Mouse (Mus musculus) brown adipose tissue, adult 24 weeks (tissue): ENCODE measurements at regions not wholly inside any gene's neighbourhood (a gene's known extent, or its start where the extent isn't known, plus 50 kb on each side); places are given as distances from the start of the nearest gene placed in this dataset.
"Not testable (repeated sequence)": the region's sequence is repeated elsewhere in the genome, so short reads cannot be mapped to it uniquely, and the experiment has no call there.

Experiments
- H3K27ac ChIP-seq: fragments of 200-500 bp; replicated peaks from 2 replicates; pipeline ENCODE4 v1.5.1; 2012; ENCODE audit warnings: low read depth, mild to moderate bottlenecking, low read length
- H3K4me1 ChIP-seq: fragments of 200-500 bp; 2 replicates; pipeline ENCODE4 v1.6.1; 2012; ENCODE audit warnings: low read length, mixed read lengths; ENCODE audit not compliant: control insufficient read depth, insufficient read depth, insufficient read length
- H3K4me3 ChIP-seq: fragments of 200-500 bp; 2 replicates; pipeline ENCODE4 v1.5.1; 2012; ENCODE audit warnings: low read depth, mild to moderate bottlenecking, low read length, moderate library complexity; ENCODE audit not compliant: insufficient read depth

- H3K27ac ChIP-seq, result no peak overlapping the region
- no peaks in the 10 kb centered on the region for H3K4me1 ChIP-seq
- H3K4me3 ChIP-seq, result no peak overlapping the region
Measured at GRCm38 (mm10) chr3:121594580-121594979, 62.4 kb upstream of the Slc44a3 start.

GRCm38 (mm10) chr3:121593598-121594117 lies 61.5 kb upstream of the Slc44a3 start:
- Histone ChIP-seq H3K4me1 (no peaks in the 10 kb centered on the region), H3K4me3 (no peak overlapping the region), H3K27ac (no peak overlapping the region)

DNA sequence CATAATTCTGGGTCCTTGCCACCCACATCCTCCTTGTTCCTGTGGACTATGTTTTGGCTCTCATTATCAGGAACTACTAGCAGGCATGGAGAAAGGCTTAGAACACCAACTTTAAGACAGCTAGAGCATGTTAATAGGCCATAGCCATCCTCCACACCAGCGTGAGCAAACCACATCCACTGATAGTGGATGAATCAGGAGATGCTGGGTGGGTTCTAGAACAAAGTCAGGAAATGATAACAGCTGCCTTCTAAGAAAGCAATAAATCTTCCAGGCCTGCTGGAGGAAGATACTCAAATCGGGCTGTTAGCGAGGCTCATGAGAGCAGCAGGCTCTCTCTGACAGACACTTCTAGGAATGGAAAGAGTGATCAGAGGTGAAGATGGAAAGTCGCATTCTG lies 60.9 kb upstream of the Slc44a3 start:
- Histone ChIP-seq H3K4me1 (no peaks in the 10 kb centered on the region), H3K27ac (no peak overlapping the region), H3K4me3 (no peak overlapping the region)

DNA sequence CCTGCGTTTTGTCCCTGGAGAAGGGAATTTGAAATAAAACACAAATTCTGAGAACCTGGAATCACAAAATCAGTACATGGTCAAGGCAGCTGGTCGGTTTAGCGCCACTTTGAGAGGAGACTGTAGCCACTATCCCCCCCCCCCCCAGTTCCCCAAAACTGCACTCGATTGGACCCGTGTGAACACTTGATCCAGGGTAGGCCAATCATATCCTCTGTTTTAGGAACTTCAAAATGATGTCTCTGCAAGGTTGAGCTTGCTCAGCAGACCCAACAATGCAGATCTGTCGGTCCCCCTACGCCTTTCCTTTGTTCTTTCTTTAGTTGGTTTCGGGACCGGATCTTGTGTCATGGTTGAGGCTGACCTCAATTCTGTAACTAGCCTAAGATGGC lies 57.3 kb upstream of the Slc44a3 start:
- Histone ChIP-seq H3K27ac (no peak overlapping the region), H3K4me3 (no peak overlapping the region), H3K4me1 (no peaks in the 10 kb centered on the region)

DNA sequence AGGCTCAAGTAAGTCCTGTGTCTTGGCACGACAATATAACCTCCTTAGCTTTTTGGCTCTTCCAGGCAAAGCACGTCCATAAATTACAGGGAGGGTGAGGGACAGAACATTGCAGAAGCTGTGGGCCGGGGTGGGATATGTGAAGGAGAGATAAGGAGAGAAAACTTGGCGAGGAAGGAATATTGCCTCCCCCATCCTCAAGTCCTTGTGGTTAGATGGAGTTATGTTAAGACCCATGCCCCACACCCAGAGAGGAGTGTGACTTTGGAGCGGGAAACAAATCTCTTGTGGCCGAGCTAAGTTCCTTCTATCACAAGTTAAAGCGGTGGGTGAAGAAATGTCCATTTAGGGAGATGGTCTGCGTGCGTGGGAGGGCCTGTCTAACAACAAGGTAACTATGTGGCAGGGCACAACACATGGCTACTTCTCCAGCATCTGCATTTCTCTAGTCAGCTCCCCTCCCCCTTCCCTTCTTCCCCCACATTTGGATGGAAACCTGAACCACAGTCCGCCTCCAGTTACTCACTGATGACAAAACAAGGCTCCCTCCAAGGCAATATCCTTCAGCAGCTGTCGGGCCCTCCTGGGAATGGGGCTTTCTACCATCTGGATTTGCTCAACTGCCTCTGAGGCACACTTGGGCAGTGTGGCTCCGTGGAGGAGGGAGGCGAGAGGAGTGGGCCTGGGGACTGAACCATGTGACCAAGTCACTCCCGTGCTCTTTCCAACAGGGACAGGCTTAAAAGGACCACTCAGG lies 56.7 kb upstream of the Slc44a3 start:
- no peaks in the 10 kb centered on the region for H3K4me1 ChIP-seq
- 0 out of 2 replicates have a peak overlapping the region, but pooled peaks have one; percentile 13 for H3K27ac ChIP-seq
- H3K4me3 ChIP-seq, result no peak overlapping the region

DNA sequence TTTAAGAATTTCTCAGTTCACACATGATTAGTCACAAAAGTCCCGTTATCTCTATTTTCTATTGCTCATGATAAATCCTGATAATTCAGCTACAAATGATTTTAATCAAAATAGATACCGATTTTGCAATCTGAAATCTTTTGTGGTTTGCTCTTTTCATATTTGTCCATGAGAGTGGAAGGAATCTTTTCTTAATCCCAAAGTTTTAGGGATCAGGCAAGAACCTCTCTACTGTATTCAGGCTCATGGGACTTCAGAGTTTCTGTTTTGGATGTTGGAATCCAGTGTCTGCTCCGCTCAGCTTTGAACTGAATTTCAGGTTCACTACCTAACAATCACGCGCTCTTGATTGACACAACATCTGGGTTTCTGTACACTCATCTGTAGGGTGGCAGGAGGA lies 53.1 kb upstream of the Slc44a3 start:
- Histone ChIP-seq H3K4me3 (no peak overlapping the region), H3K27ac (peak overlapping the region; percentile 23; the same call in 1 of the 2 replicates), H3K4me1 (no peaks in the 10 kb centered on the region)

GRCm38 (mm10) chr3:121584736-121585151 lies 52.5 kb upstream of the Slc44a3 start:
- no peak overlapping the region; the same call in 1 of the 2 replicates for H3K27ac ChIP-seq
- no peak overlapping the region for H3K4me3 ChIP-seq
- no peaks in the 10 kb centered on the region for H3K4me1 ChIP-seq

DNA sequence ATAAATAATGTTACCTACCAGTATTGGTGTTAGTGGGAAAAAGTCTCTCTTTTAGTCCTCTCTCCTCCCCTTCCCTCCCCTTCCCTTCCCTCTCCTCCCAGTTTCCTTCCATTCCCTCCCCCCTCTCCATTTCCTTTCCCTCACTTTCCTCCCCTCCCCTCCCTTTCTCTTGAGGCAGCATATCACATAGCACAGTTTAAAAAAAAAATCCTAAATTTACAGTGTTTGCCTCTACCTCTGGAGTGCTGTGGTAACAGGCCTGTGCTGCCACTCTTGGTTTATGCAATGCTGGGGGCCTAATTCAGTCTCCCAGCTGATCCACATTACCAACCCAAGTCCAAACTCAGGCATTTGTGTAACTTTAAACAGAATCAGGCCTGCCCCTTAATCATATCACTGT lies 52.1 kb upstream of the Slc44a3 start:
- Histone ChIP-seq H3K4me3 (no peak overlapping the region), H3K4me1 (no peaks in the 10 kb centered on the region), H3K27ac (no peak overlapping the region; the same call in 1 of the 2 replicates)

DNA sequence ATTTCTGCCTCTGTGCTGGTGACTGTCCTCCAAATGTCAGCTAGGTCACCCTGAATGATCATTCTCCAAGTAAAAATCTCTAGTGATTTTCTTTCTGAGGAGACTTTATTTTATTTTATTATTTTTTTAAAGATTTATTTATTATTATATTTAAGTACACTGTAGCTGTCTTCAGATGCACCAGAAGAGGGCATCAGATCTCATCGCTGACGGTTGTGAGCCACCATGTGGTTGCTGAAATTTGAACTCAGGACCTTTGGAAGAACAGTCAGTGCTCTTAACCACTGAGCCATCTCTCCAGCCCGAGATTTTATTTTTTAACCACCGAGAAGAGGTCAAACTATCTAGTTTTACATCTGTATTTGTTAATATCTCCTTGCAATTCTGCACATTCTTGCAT lies 50.5 kb upstream of the Slc44a3 start:
- not testable (repeated sequence) for H3K4me1 ChIP-seq

More for the DNA sequence above, 50.5 kb upstream of the Slc44a3 start:
- not testable (repeated sequence) for H3K4me3 ChIP-seq, H3K27ac ChIP-seq
